Mouse (Mus musculus) neural tube, embryonic 13.5 days (tissue): ENCODE data around the gene Eipr1. TPM values are rescaled to one million over a fixed set of nuclear protein-coding genes. Genes with fewer than 3 reads are reported as not detected.
"Not testable (repeated sequence)": the region's sequence is repeated elsewhere in the genome, so short reads cannot be mapped to it uniquely, and the experiment has no call there.

ENCODE experiments used
- ATAC-seq: fragments of 200-750 bp; cut with Nextera tagmentation; 2 replicates; pipeline ENCODE4 v1.8.0; 2017; ENCODE audit warnings: low read depth, mild to moderate bottlenecking, moderate TSS enrichment, moderate library complexity
- H3K27ac ChIP-seq: fragments of 300-500 bp; sonication (generic); replicated peaks from 2 replicates; pipeline ENCODE4 v1.5.1; 2015; ENCODE audit warnings: moderate library complexity, mild to moderate bottlenecking, inconsistent platforms
- H3K27me3 ChIP-seq: fragments of 300-500 bp; sonication (generic); 2 replicates; pipeline ENCODE4 v1.6.1; 2015; ENCODE audit warnings: mild to moderate bottlenecking, inconsistent platforms
- H3K36me3 ChIP-seq: fragments of 300-500 bp; sonication (generic); 2 replicates; pipeline ENCODE4 v1.6.1; 2015; ENCODE audit warnings: mild to moderate bottlenecking, inconsistent platforms
- H3K4me1 ChIP-seq: fragments of 300-500 bp; sonication (generic); replicated peaks from 2 replicates; pipeline ENCODE4 v1.6.1; 2015; ENCODE audit warnings: inconsistent platforms
- H3K4me2 ChIP-seq: fragments of 300-500 bp; sonication (generic); 2 replicates; pipeline ENCODE4 v1.6.1; 2015; ENCODE audit warnings: inconsistent platforms, mild to moderate bottlenecking, moderate library complexity
- H3K4me3 ChIP-seq: fragments of 300-500 bp; sonication (generic); 2 replicates; pipeline ENCODE4 v1.5.1; 2015; ENCODE audit warnings: mild to moderate bottlenecking, inconsistent platforms
- H3K9ac ChIP-seq: fragments of 300-500 bp; sonication (generic); 2 replicates; pipeline ENCODE4 v1.6.1; 2015; ENCODE audit warnings: moderate library complexity, mild to moderate bottlenecking, inconsistent platforms
- H3K9me3 ChIP-seq: fragments of 300-500 bp; sonication (generic); 2 replicates; pipeline ENCODE4 v1.6.1; 2016; ENCODE audit warnings: inconsistent platforms
- WGBS: fragments of 180-500 bp; shearing (Covaris S2); methylation state at CpG from one replicate; pipeline ENCODE4 v1.1.7; 2015; 5-methylcytosine and 5-hydroxymethylcytosine counted together
- polyA plus RNA-seq: library from polyadenylated mRNA; unstranded; fragments of >200 nt; fragmentation: Nextera tagmentation; extraction: Ambion mirVana; gene quantifications from 2 replicates; pipeline ENCODE4 v1.2.1, GENCODE M21; 2015

The Eipr1 gene
- polyA plus RNA-seq, 1 experiment from 2014 or later: 69.6 TPM

DNA sequence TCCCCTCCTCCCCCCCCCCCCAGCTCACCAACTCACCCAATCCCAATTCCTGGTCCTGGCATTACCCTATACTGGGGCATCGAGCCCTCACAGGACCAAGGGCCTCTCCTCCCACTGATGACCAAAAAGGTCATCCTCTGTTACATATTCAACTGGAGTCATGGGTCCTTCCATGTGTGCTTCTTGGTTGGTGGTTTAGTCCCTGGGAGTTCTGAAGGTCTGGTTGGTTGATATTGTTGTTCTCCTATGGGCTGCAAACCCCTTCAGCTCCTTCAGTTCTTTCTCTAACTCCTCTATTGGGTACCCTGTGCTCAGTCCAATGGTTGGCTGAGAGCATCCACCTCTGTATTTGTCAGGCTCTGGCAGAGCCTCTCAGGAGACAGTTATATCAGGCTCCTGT is 162.5 kb downstream of the Eipr1 start:
- not testable (repeated sequence) for H3K27me3 ChIP-seq, ATAC-seq, H3K4me2 ChIP-seq, H3K27ac ChIP-seq, H3K9ac ChIP-seq, H3K9me3 ChIP-seq, H3K36me3 ChIP-seq, H3K4me3 ChIP-seq
- peaks cover 34% of the 10 kb centered on the region for H3K4me1 ChIP-seq
- 100% methylated on average over 1 of the region's 1 CpGs for WGBS

Other genes with a start within 250 kb of the Eipr1 start
- gene Dcdc2c, start 199.4 kb upstream of the Eipr1 start, polyA plus RNA-seq: 0.11 TPM in 1 of 2 replicates, not detected in the other
- 0.18 and 0.19 TPM in 2 replicates for gene Allc, start 169.3 kb upstream of the Eipr1 start, polyA plus RNA-seq
- 0.93 and 1.4 TPM in 2 replicates for gene Colec11, start 128.4 kb upstream of the Eipr1 start, polyA plus RNA-seq
- gene Rps7, start 115.8 kb upstream of the Eipr1 start, polyA plus RNA-seq: 517 and 523 TPM in 2 replicates
- 23.9 and 25.8 TPM in 2 replicates for gene Rnaseh1, start 102.2 kb upstream of the Eipr1 start, polyA plus RNA-seq
- 29.6 and 30.5 TPM in 2 replicates for gene Adi1, start 76.6 kb upstream of the Eipr1 start, polyA plus RNA-seq
- gene Trappc12, start 1.3 kb upstream of the Eipr1 start, polyA plus RNA-seq: 36.5 and 40.5 TPM in 2 replicates